Mouse (Mus musculus) adrenal gland, postnatal 10 days (tissue): ENCODE data around the gene Chst11. TPM values are rescaled to one million over a fixed set of nuclear protein-coding genes. Genes with fewer than 3 reads are reported as not detected.

Experiments used
- DNase-seq: peaks from one replicate; pipeline ENCODE4 v3.0.0; 2021; ENCODE audit warnings: mixed read lengths
- long read RNA-seq, 2 experiments: library from polyadenylated mRNA; stranded (forward); transcript quantifications; one replicate each; pipeline ENCODE4 v2.0.0; 2021
- total RNA-seq, 2 experiments: library from RNA; stranded (reverse); gene quantifications; 2 replicates each; pipeline ENCODE4 v1.2.3; 2021

Chst11 gene
- 10 to 100 TPM; 23.2 to 23.3 TPM for total RNA-seq
- long read RNA-seq, experiment 1, partial matches to known transcripts = 0 of 9 reads
- long read RNA-seq, experiment 1, other reads (novel, unspliced or antisense) = 9 of 9 reads
- long read RNA-seq, experiment 2, full-length matches to known transcripts = 1 of 7 reads
- long read RNA-seq, experiment 2, partial matches to known transcripts = 0 of 7 reads
- long read RNA-seq, experiment 2, other reads (novel, unspliced or antisense) = 6 of 7 reads

DNA sequence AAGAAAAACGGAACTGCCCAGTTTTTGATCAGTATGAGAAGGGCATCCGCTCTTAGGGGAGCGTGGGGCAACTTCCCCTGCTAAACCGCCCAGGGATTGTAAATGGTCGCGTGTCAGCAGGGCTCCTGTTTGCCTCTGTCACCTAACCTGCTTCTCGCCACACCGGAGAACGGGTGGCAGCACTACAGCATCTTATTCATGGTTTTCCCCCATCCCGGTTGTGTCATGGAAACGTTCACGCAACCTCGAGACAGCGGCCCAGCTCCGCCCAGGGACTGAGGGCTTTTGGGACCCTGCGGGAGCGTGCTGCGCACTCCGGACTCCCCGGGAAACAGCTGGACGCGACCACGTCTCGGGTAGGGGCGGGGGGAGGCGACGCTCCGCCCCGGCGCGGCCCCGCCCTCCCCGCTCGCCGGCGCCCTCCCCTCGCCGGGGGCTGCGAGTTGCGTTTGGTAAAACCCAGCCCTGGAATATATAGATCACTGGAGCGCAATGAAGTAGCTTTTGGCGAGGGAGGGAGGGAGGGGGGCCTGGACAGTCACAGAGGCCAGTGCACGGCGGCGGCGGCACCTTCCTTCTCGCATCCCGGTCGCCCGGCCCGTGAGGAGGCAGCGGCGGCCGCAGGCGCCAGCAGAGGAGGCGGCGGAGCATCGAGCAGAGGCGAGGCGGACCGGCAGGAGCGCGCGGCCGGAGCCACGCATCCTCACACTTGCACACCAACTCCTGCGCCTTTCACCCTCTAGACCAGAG, at the start of gene Chst11:
Gene Chst11, plus strand, starts transcription at position 549 of the 750 bp plus-strand sequence.
- DNase-seq = peak; percentile 87

DNA sequence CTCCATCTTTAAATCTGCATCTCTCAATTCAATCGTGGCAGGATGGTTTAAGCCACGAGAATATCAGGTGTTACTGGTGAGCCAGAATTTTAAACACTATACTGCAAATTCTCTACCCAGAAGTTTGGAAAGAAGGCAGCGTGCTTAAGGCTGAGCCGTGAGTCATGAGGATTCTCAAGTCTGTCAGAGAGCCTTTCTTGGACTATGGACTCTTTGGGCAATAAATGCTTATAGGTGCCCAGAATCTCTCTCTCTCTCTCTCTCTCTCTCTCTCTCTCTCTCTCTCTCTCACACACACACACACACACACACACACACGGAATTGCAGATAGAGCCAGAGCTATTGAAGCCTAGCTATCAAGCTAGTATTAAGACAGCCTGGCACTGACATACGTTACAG, 49.5 kb upstream of the Chst11 start:
- DNase-seq = no peak

DNA sequence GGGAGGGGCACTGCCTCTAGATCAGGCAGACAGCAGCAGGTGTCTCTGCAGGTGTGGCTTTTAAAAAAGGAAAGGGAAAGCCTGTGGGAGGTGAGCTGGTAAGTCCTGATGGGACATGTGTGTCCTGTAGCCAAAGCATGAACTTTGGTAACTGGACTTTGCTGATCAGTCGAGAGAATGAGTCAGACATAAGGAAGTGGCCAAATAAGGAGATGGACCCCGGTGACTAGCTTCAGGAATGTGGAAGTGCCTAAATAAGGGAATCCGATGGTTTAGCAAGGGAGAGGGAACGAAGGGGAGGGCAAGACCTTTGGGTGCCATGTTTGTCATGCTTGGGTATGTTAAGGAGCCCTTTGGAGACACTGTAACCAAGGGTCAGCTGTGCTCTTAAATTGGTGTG, 31.9 kb upstream of the Chst11 start:
- DNase-seq = no peak

DNA sequence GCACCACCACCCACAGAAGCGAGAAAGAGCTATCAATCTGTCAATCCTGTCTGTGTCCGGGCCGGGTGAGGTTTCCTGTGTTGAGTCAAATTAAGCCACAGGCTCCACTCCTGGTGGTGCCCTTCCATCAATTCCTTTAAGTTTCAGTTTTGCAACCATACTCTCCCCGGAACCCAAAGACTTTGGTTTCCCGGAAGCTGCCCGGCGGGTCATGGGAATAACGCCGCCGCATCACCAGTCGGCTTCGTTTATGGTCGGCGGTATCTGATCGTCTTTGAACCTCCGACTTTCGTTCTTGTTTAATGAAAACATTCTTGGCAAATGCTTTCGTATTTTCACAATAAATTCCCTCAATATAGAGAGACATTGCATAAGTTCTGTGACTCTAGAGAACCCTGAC, 30.2 kb upstream of the Chst11 start:
- DNase-seq = no peak

DNA sequence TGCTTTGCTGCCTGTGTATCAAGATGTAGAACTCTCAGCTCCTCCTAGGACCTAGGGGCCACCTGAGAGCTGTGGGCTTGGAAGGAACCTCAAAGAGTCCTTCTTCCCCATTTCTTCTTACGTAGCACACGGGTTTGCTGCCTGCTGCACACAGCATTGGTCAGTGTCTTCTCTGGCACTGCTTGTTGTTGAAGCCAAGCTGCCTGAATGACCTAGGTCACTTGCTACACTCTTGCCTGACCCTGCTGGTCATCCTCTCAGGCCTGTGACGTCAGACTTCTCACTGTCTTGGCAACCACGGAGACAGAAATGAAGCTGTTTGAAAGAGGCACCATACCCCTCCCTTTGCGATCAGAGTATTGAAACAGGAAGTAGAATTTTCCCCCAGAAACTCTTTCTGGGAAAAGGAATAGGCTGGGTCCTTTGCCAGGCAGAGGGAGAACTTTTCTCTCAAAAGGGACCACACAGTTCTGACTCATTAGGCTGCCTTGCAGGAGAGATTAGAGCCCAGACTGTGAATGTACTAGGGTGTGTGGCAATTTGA, 27.0 kb upstream of the Chst11 start:
- peak; percentile 24 for DNase-seq

DNA sequence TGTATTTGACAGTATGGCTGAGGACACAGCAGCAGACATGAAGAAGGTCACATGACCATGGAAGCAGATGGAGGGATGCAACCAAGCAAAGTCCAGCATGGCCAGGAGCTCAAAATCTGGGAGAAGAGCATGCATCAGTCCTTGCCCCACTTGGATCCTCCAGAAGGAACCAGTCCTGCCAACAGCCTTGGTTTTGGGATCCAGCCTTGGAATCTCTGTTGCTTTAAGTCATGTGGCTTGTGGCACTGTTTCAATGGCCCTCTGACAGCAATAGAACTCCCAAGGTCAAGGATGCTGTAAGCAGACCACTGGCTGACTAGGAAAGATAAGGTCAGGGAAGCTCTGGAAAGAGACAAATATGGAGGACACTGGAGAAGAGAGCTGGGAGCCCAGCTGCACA, 26.0 kb upstream of the Chst11 start:
- peak; percentile 58 for DNase-seq

DNA sequence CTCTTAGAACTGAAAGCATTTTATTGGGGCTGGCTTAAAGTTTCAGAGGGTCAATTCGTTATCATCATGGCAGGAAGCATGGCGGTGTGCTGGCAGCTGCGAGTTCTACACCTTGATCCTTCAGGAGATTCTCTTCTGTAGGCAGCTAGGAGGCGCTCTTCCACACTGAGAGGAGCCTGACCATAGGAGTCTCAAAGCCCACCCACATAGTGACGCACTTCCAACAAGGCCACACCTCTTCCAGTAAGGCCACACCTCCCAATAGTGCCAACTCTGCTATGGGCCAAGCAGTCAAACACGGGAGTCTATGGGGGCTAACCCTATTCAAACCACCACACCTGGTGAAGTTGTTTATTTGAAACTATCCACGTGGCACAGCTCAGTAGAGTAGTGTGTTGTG, 24.0 kb upstream of the Chst11 start:
- no peak for DNase-seq

DNA sequence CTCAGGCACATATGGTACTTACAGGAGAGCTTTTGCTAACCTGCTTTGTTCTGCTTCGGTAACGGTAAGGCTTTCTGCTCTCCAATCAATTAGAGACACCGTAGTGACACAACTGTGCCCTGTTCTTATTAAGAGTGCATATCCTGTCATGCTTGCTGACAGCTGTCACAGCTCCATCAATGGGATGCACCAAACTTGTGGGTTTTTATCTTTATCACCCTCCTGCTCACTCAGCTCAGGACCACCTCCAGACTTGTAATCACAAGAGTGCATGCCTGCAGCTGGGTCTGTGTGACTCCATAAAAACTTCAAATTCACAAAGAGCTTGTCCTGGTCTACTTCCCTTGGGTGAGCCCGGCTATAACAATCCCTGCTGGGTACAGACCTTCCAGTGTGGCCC, 23.3 kb upstream of the Chst11 start:
- no peak for DNase-seq

DNA sequence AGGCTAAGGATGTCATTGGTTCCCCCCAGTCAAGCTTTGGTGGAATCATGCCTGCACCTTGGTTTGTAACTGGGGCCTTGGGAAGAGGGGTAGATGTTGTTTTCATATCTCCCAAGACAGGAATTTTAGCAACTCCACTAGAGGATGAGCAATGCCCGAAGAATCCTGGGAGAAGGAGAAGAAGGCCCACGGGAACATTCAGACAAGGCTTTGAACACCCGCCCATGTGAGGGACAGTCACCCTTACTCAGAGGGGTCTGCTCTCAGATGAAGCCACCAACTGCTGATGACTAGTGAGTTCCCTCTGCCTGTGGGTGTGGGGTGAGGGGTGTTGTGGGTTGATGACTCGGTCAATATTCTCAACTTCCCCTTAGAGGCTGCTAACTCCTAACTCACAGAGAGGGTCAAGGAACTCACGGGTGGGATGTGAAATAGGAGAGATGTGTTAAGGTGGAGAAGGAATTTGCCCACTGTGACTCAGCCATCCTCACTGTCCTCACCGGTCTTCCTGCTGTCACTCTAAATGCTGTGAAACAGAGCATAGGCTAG, 22.8 kb upstream of the Chst11 start:
- no peak for DNase-seq

DNA sequence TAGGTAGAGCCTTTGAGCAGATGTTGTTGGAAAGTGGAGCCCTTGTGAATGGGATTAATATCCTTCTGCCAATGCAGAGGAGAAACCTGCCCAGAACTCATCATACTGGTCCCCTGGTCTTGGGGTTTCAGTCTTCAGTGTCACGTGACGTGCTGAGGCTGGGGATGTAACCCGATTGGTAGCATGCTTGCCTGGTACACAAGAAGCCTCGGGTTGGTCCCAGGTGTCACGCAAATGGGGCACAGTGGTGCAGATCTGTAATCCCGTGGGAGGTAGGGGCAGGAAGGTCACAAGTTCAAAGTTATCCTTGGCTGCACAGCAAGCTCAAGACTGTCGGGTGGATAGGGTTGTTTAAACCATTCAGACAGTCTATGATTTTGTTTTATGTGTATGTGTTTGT, 20.8 kb upstream of the Chst11 start:
- DNase-seq = no peak

DNA sequence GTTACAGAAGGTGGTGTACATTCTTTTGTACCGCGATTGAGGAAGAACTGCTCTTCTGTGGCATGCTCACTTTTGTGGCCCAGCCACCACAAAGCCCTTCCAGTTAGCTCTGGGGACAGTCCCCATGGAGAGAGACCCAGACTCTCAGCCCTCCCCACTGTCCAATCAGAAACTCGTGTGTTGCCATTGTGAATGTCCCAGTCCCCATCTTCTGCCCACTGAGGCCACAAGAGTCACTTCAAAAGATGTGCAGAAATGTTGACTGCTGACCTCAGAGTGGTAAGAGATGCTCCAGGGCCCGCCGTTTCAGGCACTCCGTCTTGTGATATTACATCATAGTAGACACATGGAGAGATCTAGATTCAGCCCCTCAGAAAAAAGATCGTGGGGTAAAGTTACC, 18.6 kb upstream of the Chst11 start:
- no peak for DNase-seq

DNA sequence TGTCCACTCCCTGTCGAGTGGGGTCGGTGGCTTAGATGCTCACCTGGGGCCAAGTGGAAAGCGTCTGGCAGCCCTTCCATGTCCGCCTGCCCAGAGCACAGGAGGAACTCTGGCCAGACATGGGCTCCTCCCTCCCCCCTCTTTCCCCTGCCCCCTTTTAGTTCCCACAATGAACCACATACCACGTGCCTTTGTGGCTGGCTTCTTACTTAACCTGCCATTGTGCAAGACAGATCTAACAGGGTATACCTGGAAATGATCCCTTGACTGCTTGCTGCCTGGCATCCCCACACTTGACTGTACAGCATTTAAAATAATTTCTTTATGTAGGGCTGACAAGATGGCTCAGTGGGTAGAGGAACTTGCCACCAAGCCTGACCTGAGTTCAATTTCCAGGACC, 15.7 kb upstream of the Chst11 start:
- no peak for DNase-seq

DNA sequence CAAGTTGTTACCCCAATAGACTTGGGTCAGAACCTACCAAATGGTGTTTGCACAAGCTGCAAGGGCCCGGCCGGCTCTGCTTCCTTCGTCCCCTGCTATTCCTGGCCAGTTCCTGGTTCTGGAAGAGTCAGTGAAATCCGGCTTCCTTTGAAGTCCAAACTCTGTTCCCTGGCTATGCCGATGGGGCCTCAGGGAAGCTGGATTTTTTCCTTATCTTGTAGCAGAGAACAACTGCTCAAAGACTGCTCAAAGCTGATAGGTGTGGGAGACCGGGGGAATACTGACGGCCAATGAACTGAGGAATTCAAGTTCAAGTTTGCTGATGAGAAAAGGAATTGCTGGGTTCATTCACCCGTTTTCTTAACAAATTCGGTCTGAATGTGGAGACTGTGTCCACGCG, 13.7 kb upstream of the Chst11 start:
- DNase-seq = no peak

DNA sequence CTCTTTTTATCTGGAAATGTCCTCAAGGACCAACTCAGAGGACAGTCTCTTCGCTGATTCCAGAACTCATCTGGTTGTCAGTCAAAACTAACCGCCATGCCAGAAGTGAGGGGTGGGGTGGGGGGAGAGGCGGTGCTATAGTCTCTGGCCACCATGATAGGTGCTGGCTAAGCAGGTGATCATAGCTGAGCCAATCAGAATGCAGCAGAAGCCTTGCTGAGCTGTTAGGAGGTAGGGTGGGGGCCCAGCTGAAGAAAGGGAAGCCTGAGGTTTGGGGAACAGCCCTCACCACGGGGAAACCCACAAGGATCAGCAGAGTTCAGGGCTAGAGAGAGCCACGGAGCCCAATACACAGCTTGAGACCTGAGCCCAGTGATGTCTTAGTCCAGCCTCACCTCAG, 11.1 kb upstream of the Chst11 start:
- DNase-seq = no peak

DNA sequence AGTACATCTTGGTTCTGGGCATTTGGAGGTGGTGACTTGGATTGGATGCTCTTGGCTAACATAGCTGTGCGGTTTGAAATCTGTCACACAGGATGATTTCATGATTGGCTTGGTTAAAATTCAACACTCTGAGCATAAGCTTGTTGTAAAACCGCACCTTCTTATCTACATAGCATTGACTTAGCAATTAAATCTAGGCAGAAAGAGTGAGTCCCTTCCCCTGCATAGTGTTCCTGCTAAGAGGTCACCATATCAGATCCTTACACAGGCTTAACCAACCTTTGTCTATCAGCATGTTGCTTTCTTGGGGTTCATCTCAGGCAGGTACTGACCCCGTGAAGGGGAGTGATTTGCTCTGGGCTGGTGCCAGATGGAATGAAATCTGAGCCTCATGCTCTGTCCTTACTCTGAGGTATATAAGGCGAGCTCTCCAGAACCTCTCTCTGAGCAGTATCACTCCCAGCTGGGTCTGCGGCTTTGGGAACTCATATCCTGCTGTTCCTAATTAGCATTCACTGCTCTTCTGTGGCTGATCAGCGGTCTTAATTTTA, 10.6 kb upstream of the Chst11 start:
- DNase-seq = no peak

DNA sequence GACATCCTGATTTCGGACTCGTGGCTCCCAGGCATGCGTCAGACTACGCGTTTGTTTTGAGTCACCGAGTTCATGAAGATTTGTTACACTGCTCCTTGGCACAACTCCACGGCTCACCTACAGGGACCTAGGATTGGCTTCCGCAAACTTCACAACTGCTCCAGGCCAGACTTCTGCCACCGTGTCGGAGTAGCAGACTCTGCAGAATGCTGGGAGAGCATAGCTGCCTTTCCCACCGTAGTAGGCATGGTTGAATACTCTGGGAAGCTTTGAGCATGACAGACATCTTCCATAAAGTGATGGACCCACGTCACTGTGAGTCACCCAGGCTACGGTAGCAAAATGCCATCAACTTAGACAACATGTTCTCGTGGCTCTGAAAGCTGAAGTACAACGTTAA, 9.5 kb upstream of the Chst11 start:
- peak; percentile 44 for DNase-seq

DNA sequence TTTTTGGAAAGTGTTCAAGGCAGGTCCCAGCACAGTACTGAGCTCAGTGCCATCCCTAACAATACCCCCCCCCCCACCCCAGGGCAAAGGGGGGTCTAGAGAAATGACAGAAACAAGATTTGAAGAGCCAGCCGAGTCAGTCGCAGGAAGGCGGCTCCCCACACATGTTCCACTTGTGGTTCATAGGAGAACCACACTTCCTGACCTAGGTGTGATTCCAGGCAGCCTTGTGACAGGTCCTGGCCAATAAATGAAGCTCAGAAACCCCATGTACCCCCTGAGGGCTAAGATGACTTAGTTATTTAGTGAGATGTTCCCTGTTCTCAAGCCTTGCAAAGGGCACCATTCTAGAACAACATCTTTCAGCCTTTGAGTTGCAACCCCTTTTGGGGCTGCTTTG, 3.0 kb upstream of the Chst11 start:
- DNase-seq = no peak

DNA sequence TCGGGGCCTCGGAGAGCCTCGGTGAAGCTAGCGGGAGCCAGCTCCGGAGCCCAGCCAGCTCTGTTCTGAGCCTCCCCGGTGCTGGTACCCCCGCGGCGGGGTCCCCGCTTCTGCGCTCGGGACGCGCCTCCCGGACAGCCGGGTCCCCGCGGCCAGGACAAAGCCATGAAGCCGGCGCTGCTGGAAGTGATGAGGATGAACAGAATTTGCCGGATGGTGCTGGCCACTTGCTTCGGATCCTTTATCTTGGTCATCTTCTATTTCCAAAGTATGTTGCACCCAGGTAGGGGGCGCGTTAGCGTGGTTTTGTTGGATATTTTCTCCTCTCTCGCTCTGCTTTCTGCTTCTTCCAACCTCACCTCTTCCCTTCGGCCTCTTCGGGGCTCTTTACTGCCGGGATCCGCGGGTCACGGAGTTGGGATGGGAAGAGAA, 418 bp downstream of the Chst11 start:
- peak; percentile 63 for DNase-seq

DNA sequence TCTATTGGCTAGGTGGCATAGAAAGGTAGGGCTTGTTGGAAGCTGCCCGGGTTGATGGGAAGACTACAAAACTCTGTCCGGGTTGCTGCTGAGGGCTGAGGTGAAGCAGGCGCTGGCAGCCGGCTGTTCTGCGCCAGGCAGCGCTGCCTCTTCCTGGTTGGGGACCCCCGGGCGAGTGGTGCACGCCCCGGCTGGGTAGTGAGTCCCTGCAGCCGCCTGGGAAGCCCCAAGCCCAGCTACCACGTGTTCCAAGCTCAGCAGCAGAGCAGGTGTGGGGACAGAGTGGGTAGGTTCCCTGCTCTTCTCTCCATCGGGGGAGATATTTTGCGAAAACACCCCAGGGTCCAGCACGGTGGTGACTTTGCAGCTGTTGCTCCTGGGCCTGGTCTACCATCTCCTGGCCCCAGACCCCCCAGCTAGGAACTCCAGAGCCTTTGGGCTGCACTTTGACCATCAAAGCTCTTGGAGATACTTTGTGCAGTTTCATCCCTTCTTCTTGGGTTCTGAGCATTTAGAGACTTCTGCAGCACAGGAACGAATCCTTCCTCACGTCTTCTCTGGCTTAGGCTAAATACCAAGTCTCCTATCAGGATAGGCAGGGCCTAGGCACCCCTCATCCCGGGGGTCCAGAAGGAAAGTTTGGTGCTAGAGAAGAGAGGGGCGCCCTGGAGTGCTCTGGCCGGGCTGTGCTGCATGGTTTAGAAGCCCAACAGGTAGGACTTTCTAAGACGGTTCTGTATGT, 1.1 kb downstream of the Chst11 start:
- DNase-seq = peak; percentile 32

DNA sequence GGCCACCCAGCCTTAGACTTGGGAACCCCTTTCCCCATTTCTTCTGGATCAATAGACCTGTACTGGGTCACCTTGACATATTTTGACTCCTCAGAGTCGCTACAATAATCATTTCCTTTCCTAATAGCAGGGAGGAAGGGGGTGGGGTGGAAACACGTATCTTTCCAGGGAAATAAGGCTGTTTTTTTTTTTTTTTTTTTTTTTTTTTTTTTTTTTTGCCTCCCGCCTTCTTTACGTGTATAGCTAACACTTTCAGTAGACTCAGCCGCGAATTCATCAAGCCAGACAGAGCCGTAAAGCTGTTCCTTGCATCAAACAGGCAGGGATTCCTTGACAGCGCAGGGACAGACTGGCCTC, 1.7 kb downstream of the Chst11 start:
- no peak for DNase-seq

DNA sequence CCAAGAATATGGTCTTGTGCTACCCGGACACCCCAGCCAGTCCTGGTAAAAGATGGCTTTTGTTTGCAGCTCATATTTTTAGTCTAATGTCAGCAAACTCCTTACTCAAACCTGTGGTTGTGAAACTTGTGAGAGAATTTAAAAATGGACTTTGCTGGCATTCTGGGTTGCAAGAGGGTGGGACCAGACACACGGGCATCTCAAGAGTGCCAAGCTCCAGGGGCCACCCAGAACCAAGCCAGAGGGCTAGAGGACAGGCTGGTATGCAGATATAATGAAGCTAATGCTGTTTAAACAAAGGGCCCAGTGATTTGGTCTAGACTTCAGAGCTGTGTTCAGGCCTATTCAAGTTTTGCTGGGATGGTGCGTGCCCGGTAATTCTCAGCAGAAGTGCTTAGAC, 2.1 kb downstream of the Chst11 start:
- DNase-seq = no peak

DNA sequence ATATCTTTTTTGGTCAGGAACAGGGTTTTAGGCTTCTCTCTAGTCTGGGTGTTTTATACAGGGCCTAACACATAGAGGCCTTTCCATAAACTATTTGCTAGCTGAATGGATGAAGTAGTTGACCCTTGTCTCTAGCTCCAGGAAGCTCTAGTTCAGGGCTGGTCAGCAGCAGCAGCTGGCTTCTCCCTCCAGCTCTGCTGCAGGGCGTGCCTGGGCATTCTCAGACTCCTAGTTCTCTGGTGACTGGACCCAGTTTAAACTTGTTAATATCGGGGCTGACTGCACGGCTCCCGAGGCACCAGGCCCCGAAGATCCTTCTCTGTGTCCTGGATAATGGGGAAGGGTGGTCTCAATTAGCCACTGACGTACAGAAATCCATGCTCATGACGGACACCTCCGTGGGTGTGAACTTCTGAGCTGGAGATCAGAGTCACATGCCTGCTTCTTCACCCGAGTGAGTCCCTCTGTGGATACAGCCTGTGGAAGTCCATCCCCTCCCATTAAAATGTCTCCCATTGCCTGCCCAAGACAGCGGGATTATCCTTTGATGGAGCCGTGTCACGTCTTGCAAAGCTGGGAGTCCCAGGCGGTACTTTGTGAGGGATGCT, 4.2 kb downstream of the Chst11 start:
- DNase-seq = no peak
